Mouse (Mus musculus): ENCODE results near the gene Thap8.

The Thap8 gene

GRCm38 (mm10) chr7:30286701-30287410, 7.0 kb downstream of the Thap8 start:
- peak; percentile 85 to 93 for DNase-seq

GRCm38 (mm10) chr7:30288046-30288445, 8.2 kb downstream of the Thap8 start:
- DNase-seq = peak; percentile 61 to 64

GRCm38 (mm10) chr7:30289071-30289713, 9.3 kb downstream of the Thap8 start:
- DNase-seq = peak in 1 of 2 experiments; percentile 12

GRCm38 (mm10) chr7:30289714-30290399, 10.0 kb downstream of the Thap8 start:
- DNase-seq = peak in 1 of 2 experiments; percentile 37

- peak; percentile 94 to 95 for DNase-seq
These were observed 11.6 kb downstream of the Thap8 start, which contains the start of gene Clip3 for GRCm38 (mm10) chr7:30291215-30292131. Clip3 (plus strand) TSS chr7:30291728.

- peak; percentile 63 to 65 for DNase-seq
These were observed 13.9 kb downstream of the Thap8 start for GRCm38 (mm10) chr7:30293795-30294194.

GRCm38 (mm10) chr7:30294296-30294695, 14.4 kb downstream of the Thap8 start:
- no peak for DNase-seq

- DNase-seq = peak; percentile 94 to 95
These were observed 15.2 kb downstream of the Thap8 start for GRCm38 (mm10) chr7:30295103-30295502.

GRCm38 (mm10) chr7:30296816-30297215, 16.9 kb downstream of the Thap8 start:
- DNase-seq = peak; percentile 20 to 22

- peak; percentile 17 to 45 for DNase-seq
These were observed 17.4 kb downstream of the Thap8 start for GRCm38 (mm10) chr7:30297266-30297665.

GRCm38 (mm10) chr7:30300914-30301313, 21.0 kb downstream of the Thap8 start:
- peak; percentile 65 to 77 for DNase-seq

- peak in 1 of 2 experiments; percentile 30 for DNase-seq
These were observed 26.3 kb downstream of the Thap8 start for GRCm38 (mm10) chr7:30306083-30306779.

- DNase-seq = peak; percentile 92 to 94
These were observed 28.4 kb downstream of the Thap8 start, which contains the start of gene Alkbh6 for GRCm38 (mm10) chr7:30308076-30309005. Alkbh6 (plus strand) TSS chr7:30308717.

- DNase-seq = peak in 1 of 2 experiments; percentile 21
These were observed 29.7 kb downstream of the Thap8 start for GRCm38 (mm10) chr7:30309395-30310129.

- DNase-seq = no peak
These were observed 30.2 kb downstream of the Thap8 start for GRCm38 (mm10) chr7:30310136-30310535.

GRCm38 (mm10) chr7:30313666-30314320, 33.9 kb downstream of the Thap8 start:
- DNase-seq = peak in 1 of 2 experiments; percentile 27

GRCm38 (mm10) chr7:30314721-30315155, 34.8 kb downstream of the Thap8 start, which contains the start of gene Syne4:
Syne4 (plus strand) TSS chr7:30314807.
- peak; percentile 56 to 65 for DNase-seq

- peak in 1 of 2 experiments; percentile 19 for DNase-seq
These were observed 36.0 kb downstream of the Thap8 start for GRCm38 (mm10) chr7:30315559-30316529.

Data from cerebellum, postnatal 25 days (tissue).